Mouse (Mus musculus): ENCODE data around the gene Trim80. TPM values are rescaled to one million over a fixed set of nuclear protein-coding genes. Genes with fewer than 3 reads are reported as not detected.
A peak's percentile ranks its signal among the peaks of the same experiment; 100 is the strongest.

Gene Trim80
- total RNA-seq (2014; rRNA removed; ENCODE audit: low replicate concordance) (not detected in 2 replicates), polyA plus RNA-seq (2015; fragmentation: Nextera tagmentation; extraction: Ambion mirVana) (0.18 and 0.26 TPM in 2 replicates)

GRCm38 (mm10) chr11:115439906-115440595, at the start of gene Trim80:
TSS of gene Trim80 (plus strand) at chr11:115440545.
- no peaks in the 10 kb centered on the region for H3K27me3 ChIP-seq (ENCODE audit: control insufficient read depth, insufficient read depth, low read length)
- 94% methylated on average over 9 of the region's 9 CpGs for WGBS

GRCm38 (mm10) chr11:115391358-115391757, 49.0 kb upstream of the Trim80 start:
- peaks cover 26% of the 10 kb centered on the region for H3K36me3 ChIP-seq (replicated peaks; ENCODE audit: control insufficient read depth, insufficient read depth, low read length)

More at GRCm38 (mm10) chr11:115439906-115440595, at the start of gene Trim80:
- TF ChIP-seq EP300 (IDR thresholded peaks at IDR 0.05; ENCODE audit: low read depth) (no peak), CTCF (IDR thresholded peaks at IDR 0.05; ENCODE audit: low read depth) (no peak)
- H3K36me3 ChIP-seq (replicated peaks; ENCODE audit: control insufficient read depth, insufficient read depth, low read length) = no peaks in the 10 kb centered on the region
- no peak within 1 kb of the TSS for H3K4me2 ChIP-seq (ENCODE audit: low read depth, low read length)
- H3K9ac ChIP-seq (replicated peaks; ENCODE audit: low read depth, low read length) = no peak within 1 kb of the TSS
- DNase-seq (ENCODE audit: low spot score) (no peak), ATAC-seq (ENCODE audit: insufficient read depth, low read depth) (no peak)
- no peak within 1 kb of the TSS for H3K27ac ChIP-seq (ENCODE audit: low read depth)
- peaks cover 7% of the 10 kb centered on the region; the same call in 1 of the 2 replicates for H3K4me1 ChIP-seq (ENCODE audit: control insufficient read depth, insufficient read depth)
- H3K9me3 ChIP-seq (replicated peaks; ENCODE audit: control insufficient read depth, low read length) = no peaks in the 10 kb centered on the region
- H3K4me3 ChIP-seq (ENCODE audit: low read depth, low read length) = no peak within 1 kb of the TSS

GRCm38 (mm10) chr11:115393721-115394325, 46.5 kb upstream of the Trim80 start:
- TF ChIP-seq CTCF (IDR thresholded peaks at IDR 0.05; ENCODE audit: low read depth) (no peak), EP300 (IDR thresholded peaks at IDR 0.05; ENCODE audit: low read depth) (no peak)
- peak overlapping the region; percentile 2; the same call in 1 of the 2 replicates for H3K4me3 ChIP-seq (ENCODE audit: low read depth, low read length)
- H3K36me3 ChIP-seq (replicated peaks; ENCODE audit: control insufficient read depth, insufficient read depth, low read length) = peaks cover 26% of the 10 kb centered on the region
- H3K9me3 ChIP-seq (replicated peaks; ENCODE audit: control insufficient read depth, low read length) = no peaks in the 10 kb centered on the region
- no peaks in the 10 kb centered on the region for H3K27me3 ChIP-seq (ENCODE audit: control insufficient read depth, insufficient read depth, low read length)
- no peaks in the 10 kb centered on the region for H3K4me1 ChIP-seq (ENCODE audit: control insufficient read depth, insufficient read depth)
- 56% methylated on average over 34 of the region's 34 CpGs for WGBS
- ATAC-seq (ENCODE audit: insufficient read depth, low read depth) = peak; percentile 53; the same call in 1 of the 2 replicates
- peak overlapping the region; percentile 42 for H3K4me2 ChIP-seq (ENCODE audit: low read depth, low read length)
- no peak overlapping the region for H3K27ac ChIP-seq (ENCODE audit: low read depth)
- H3K9ac ChIP-seq (replicated peaks; ENCODE audit: low read depth, low read length) = no peak overlapping the region
- DNase-seq (ENCODE audit: low spot score) = no peak

More at GRCm38 (mm10) chr11:115391358-115391757, 49.0 kb upstream of the Trim80 start:
- no peaks in the 10 kb centered on the region for H3K27me3 ChIP-seq (ENCODE audit: control insufficient read depth, insufficient read depth, low read length)
- no peak for DNase-seq (ENCODE audit: low spot score)
- no peak overlapping the region for H3K27ac ChIP-seq (ENCODE audit: low read depth)
- H3K4me2 ChIP-seq (ENCODE audit: low read depth, low read length) = no peak overlapping the region
- 91% methylated on average over 7 of the region's 7 CpGs for WGBS
- no peak overlapping the region for H3K9ac ChIP-seq (replicated peaks; ENCODE audit: low read depth, low read length)
- ATAC-seq (ENCODE audit: insufficient read depth, low read depth) = no peak
- no peaks in the 10 kb centered on the region for H3K9me3 ChIP-seq (replicated peaks; ENCODE audit: control insufficient read depth, low read length)
- H3K4me3 ChIP-seq (ENCODE audit: low read depth, low read length) = no peak overlapping the region
- TF ChIP-seq EP300 (IDR thresholded peaks at IDR 0.05; ENCODE audit: low read depth) (no peak), CTCF (IDR thresholded peaks at IDR 0.05; ENCODE audit: low read depth) (no peak)
- H3K4me1 ChIP-seq (ENCODE audit: control insufficient read depth, insufficient read depth) = no peaks in the 10 kb centered on the region

GRCm38 (mm10) chr11:115398085-115398484, 42.3 kb upstream of the Trim80 start:
- Histone ChIP-seq H3K27me3 (ENCODE audit: control insufficient read depth, insufficient read depth, low read length) (no peaks in the 10 kb centered on the region), H3K27ac (ENCODE audit: low read depth) (no peak overlapping the region), H3K36me3 (replicated peaks; ENCODE audit: control insufficient read depth, insufficient read depth, low read length) (peaks cover 7% of the 10 kb centered on the region; the same call in 1 of the 2 replicates), H3K9me3 (replicated peaks; ENCODE audit: control insufficient read depth, low read length) (no peaks in the 10 kb centered on the region), H3K9ac (replicated peaks; ENCODE audit: low read depth, low read length) (no peak overlapping the region), H3K4me2 (ENCODE audit: low read depth, low read length) (no peak overlapping the region), H3K4me1 (ENCODE audit: control insufficient read depth, insufficient read depth) (peaks cover 2% of the 10 kb centered on the region; the same call in 1 of the 2 replicates), H3K4me3 (ENCODE audit: low read depth, low read length) (no peak overlapping the region)
- TF ChIP-seq CTCF (IDR thresholded peaks at IDR 0.05; ENCODE audit: low read depth) (no peak), EP300 (IDR thresholded peaks at IDR 0.05; ENCODE audit: low read depth) (no peak)
- WGBS = 70% methylated on average over 7 of the region's 7 CpGs
- ATAC-seq (ENCODE audit: insufficient read depth, low read depth) (no peak), DNase-seq (ENCODE audit: low spot score) (no peak)

- no peak overlapping the region for H3K4me2 ChIP-seq (ENCODE audit: low read depth, low read length)
These were observed 40.2 kb upstream of the Trim80 start for GRCm38 (mm10) chr11:115400126-115400525.

More at GRCm38 (mm10) chr11:115400126-115400525, 40.2 kb upstream of the Trim80 start:
- H3K9ac ChIP-seq (replicated peaks; ENCODE audit: low read depth, low read length) = no peak overlapping the region
- no peak overlapping the region for H3K4me3 ChIP-seq (ENCODE audit: low read depth, low read length)
- no peak for DNase-seq (ENCODE audit: low spot score)
- H3K36me3 ChIP-seq (replicated peaks; ENCODE audit: control insufficient read depth, insufficient read depth, low read length) = 0 out of 2 replicates have a peak, but pooled peaks cover 3% of the 10 kb centered on the region
- TF ChIP-seq CTCF (IDR thresholded peaks at IDR 0.05; ENCODE audit: low read depth) (no peak), EP300 (IDR thresholded peaks at IDR 0.05; ENCODE audit: low read depth) (no peak)
- no peaks in the 10 kb centered on the region for H3K9me3 ChIP-seq (replicated peaks; ENCODE audit: control insufficient read depth, low read length)
- no peaks in the 10 kb centered on the region for H3K27me3 ChIP-seq (ENCODE audit: control insufficient read depth, insufficient read depth, low read length)
- H3K27ac ChIP-seq (ENCODE audit: low read depth) = no peak overlapping the region
- peaks cover 15% of the 10 kb centered on the region; the same call in 1 of the 2 replicates for H3K4me1 ChIP-seq (ENCODE audit: control insufficient read depth, insufficient read depth)
- WGBS = 60% methylated on average over 3 of the region's 3 CpGs
- ATAC-seq (ENCODE audit: insufficient read depth, low read depth) = no peak

Measured in heart, postnatal 0 days (tissue).